Mouse (Mus musculus) testis, postnatal 14 days (tissue): ENCODE results near the gene Hsf2bp.

Experiments
- DNase-seq: peaks from one replicate; pipeline ENCODE4 v3.0.0; 2021; ENCODE audit warnings: low spot score

Gene Hsf2bp

GRCm38 (mm10) chr17:31937141-31937554 lies 99.0 kb downstream of the Hsf2bp start:
- DNase-seq: no peak

- no peak for DNase-seq
Measured at GRCm38 (mm10) chr17:31935841-31936240, 100.3 kb downstream of the Hsf2bp start.

- DNase-seq: no peak
Measured at GRCm38 (mm10) chr17:31935091-31935830, 100.9 kb downstream of the Hsf2bp start.

DNA sequence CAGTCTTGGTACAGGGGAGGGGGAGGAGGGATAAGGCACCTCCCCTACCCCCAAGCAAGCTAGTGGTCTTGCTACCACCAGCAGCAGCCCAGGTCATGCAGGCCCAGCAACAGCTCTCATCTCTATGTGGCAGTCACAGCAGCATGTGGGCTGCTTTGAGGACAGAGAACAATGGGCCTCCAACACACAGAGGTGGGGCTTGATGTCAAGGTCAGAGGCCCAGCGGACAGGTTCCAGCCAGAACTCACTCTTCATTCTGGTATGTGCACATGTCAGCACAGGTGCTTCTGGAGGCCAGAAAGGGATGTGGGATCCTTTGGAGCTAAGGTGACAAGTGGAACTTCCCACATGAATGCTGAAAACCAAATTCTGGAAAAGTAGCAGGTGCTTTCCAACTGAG lies 102.2 kb downstream of the Hsf2bp start:
- no peak for DNase-seq

GRCm38 (mm10) chr17:31931499-31931898 lies 104.7 kb downstream of the Hsf2bp start:
- DNase-seq: peak; percentile 42

- DNase-seq: no peak
Measured at GRCm38 (mm10) chr17:31929844-31930715, 106.1 kb downstream of the Hsf2bp start.

- DNase-seq: no peak
Measured at GRCm38 (mm10) chr17:31929032-31929431, 107.1 kb downstream of the Hsf2bp start.

DNA sequence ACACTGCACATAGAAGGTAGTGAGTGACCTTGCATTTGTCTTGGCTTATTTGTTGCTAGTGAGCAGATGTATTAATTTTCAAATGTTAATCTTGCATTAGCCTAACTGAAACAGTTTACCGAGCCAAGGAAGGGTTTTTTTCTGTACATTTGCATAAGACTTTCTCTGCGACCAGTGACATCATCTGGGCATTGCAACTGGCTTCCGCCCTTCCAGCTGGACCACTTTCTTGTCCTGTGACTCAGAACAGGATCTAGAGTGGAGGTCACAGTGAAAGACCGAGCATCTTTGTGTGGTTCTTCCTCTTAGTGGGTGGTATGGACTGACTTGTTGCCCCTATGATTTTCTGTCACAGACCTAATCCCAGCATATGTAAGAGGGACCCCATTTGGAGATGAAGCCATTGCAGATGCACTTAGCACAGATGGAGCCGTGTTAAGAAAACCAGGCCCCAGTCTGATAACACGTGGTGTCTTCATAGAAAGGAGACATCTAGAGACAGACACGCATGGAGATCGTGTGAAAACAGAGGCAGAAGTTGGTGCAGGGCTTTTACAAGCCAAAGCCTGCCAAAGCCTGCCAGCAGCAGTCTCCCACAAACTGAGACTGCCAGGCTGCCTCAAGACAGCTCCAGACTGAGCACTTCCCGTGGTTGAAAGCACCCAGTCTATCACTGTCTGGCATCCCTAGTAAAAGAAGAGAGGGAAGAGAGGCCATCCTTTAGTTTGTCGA lies 108.1 kb downstream of the Hsf2bp start:
- no peak for DNase-seq

GRCm38 (mm10) chr17:31924229-31924628 lies 111.9 kb downstream of the Hsf2bp start:
- no peak for DNase-seq

GRCm38 (mm10) chr17:31923310-31923970 lies 112.7 kb downstream of the Hsf2bp start:
- no peak for DNase-seq

DNA sequence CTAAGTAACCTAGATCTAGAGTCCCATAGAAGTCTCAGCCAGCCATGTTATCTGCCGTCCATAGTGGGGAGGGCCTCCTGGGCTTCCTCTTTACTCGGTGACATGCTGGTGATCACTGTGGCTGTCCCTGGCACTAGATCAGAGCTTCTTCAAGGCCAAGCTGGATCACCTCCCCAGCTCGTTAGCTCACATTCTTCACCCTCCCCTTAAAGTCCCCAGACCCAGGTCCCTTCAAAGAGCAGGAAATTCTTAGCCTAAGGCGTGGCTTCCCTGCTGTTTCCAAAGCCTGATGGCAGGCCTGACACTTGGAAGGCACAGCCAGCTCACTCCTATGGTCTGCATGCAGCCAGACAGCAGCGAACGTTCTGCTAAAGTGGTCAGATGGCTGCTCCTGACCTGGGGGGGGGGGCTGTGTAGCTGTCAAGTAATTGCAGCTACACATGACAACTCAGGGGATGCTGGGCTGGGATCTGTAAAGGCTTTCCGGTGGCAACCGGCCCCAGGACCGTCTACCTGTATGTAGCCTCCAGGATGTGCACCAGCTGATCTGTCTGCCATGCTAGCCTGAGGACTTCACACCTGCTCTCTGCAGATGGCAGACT lies 115.5 kb downstream of the Hsf2bp start:
- DNase-seq: no peak

- no peak for DNase-seq
Measured at GRCm38 (mm10) chr17:31919599-31919998, 116.5 kb downstream of the Hsf2bp start.

GRCm38 (mm10) chr17:31918374-31918773 lies 117.8 kb downstream of the Hsf2bp start:
- DNase-seq: no peak

DNA sequence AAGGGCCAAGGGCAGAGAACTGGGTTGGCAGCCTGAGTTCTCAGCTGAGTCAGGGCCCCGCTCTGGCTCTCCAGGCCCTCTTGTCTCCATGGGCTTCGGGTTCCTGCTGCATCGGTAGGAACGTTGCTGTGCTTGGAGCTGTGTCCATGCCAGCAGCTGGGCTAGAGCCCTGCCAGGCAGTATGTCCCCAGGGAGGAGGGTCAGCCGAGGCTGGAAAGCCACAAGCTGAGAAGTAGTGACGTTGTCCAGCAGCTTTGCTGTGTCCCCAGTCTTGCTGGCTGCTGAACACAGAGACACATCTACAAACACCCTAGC lies 119.7 kb downstream of the Hsf2bp start:
- no peak for DNase-seq

DNA sequence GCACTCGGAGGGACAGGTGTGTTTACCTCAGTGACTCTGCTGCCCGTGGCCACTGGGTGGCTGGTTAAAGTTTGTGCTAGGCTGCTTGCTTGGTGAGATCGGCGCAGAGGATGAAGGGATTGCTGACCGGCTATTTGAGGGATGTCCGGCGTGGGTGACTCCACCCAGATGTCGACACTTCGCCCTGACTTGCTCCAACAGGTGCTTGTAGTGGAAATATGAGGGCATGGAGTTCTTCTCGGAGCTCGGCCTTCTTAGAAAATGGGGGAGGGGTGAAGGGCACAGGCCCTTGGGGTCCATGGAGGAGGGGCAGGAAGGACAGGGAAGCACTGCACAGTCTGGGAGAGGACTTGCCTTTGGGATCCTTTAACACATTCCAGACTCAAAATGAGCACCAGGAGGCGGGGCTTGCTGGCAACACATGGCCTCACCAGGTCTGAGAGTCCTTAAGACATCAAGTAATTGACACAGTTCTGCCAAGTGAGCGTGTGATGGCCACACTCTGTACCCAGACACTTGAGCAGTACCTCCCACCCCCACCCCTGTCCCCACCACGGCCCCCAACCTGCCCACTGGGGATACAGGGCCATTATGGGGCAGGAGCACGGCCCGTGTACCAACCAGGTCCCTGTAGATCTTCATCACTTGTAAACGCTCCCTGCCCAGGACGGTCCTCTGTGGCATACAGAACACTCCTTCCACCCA lies 120.2 kb downstream of the Hsf2bp start:
- DNase-seq: no peak

GRCm38 (mm10) chr17:31914323-31914722 lies 121.8 kb downstream of the Hsf2bp start:
- DNase-seq: no peak

DNA sequence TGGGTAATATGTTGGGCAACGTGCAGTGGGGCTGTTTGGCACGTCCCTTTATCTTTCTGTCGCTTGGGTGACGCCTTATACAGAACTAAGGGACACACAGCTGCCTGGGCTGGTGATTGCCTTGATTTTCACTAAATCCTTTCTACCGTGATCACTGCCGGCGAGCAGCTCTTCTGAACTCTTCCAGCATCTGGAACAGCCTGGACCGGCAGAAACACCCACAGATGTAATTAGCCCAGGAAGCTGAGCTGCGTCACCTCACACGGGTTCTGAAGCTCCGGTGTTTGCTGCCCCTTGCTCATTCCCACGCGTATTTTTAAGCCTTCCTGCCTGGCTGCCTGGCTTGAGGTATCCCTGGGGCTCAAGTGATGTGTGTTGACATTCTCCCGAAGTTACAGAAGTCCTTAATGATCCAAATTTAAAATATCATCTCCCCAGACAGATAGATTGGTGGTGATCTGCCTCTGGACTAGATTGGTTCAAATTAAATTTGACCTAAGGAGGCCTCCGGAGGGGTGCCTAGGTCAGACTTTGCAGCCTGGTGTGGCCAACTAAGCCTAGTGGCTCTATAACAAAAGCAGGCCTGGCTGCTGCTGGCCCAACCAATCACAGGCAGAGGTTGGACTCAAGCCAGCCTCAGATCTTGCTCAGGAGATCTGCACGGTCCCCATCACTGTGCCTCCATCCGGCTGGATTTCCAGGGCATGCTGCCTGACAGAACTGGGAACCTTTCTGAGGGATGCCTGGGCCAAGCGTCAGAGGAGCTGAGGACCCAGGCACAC lies 123.1 kb downstream of the Hsf2bp start:
- no peak for DNase-seq

- DNase-seq: no peak
Measured at GRCm38 (mm10) chr17:31912387-31912786, 123.8 kb downstream of the Hsf2bp start.

DNA sequence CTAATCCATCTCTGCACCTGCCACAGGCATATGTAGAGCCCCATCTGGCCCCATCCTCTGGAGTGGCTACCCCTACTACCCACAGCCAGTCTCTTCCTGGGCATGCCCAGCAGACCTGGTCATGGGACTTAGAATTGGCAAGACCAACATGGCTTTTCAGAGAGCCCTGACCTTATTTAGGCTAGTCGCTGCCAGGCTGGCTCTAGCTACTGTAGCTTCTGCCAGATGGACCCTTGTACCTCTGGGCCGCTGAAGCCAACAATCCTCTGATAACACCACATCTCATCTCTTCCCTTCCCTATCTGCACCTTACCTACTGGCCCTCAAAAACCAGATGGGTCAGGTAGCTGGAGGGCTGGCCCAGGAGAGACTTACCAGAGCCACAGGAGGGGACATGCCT lies 127.2 kb downstream of the Hsf2bp start:
- DNase-seq: no peak

GRCm38 (mm10) chr17:31906441-31906840 lies 129.7 kb downstream of the Hsf2bp start:
- DNase-seq: no peak
